Mouse (Mus musculus): ENCODE data around the gene Src. TPM values are rescaled to one million over a fixed set of nuclear protein-coding genes. Genes with fewer than 3 reads are reported as not detected.

Src gene
- total RNA-seq, 2 experiments from 2014 or later, result 11.8 to 13.7 TPM

DNA sequence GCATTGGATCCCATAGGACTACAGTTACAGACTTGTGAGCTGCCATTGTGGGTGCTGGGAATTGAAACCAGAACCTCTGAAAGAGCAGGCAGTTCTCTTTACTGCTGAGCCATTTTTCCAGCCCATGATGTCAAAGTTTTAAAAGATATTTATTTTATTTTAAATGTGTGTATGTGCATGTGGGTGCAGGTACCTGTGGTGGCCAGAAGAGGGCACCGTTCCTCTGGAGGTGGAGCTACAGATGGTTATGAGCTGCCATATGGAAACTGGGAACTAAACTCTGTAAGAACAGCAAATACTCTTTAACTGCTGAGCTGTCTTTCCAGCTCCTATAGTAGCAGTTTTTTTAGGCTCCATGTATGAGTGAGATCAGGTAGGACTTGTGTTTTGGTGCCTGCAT is 23.1 kb downstream of the Src start:
- DNase-seq, result no peak

DNA sequence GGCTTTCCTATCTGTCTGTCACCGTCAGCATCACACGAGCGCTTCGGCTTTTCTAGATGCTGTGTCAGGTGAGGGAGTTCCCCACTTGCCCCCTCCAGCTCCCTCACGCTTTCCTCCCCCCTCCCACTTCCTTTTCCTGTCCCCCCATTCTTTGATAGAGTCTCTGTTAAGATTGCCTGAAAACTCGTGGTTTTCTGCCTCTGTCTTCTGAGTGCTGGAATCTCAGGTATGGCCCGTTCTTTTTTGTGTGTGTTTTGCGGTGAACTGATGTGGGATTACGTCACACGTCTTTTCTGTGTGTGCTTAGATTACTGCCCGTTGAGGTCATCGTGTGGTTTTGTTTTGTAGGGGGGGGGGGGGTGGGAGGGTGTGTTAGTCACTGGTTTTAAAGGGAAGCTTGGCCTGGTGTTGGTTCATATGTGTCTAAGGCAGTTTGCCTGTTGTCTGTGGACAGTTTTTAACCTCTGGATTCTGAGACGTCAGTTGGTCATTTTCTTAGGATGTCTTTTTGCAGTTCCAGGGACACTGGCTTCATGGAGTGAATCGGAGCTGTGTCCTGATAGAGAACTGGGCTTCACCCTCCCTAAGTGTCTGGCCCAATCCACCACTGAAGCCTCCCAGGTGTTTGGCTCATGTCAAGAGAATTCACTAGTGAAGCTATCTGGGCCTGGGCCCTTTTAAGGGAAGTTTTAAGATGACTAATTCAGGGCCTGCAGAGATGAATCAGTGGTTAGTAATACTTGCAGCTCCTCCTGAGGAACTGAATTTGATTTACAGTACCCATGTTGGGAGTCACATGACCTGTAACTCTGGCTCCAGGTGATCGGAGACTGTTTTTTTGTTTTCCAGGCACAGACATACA is 29.3 kb downstream of the Src start:
- no peak for DNase-seq

DNA sequence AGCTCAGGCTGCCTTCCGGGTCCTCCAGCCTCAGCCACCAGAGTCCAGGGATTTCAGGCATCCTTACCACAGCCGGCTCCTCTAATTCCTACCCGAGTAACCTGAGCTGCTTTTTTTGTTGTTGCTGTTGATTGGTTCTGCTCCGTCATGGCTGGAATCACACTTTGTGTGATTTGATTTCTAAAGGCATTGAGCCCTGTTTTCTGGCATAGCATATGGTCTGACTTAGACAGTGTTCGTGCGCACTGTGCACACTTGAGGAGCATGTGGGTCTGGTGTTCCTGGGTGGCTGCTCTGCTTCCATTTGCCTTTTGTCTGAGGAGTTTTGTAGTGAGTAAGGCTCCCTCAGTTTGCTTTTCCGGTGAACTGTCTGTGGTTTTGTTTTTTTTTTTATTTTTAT is 30.1 kb downstream of the Src start:
- no peak for DNase-seq

DNA sequence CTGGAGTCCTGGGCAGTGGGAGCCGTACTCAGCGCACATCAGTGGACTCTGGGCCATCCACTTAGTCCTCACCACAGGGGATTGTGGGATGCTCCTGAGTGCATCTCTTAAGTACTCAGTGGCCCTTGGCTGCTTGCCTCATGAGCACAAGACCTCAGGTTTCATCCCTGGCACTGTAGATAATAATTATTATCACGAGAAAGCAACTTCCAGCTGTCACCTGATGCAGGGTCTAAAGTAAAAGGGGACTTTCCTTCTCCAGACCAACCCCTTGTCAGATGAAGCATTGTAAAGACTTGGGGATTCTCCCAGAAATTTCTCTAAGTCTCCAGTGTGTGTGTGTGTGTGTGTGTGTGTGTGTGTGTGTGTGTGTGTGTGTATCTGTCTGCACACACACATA is 32.7 kb downstream of the Src start:
- DNase-seq, result no peak

DNA sequence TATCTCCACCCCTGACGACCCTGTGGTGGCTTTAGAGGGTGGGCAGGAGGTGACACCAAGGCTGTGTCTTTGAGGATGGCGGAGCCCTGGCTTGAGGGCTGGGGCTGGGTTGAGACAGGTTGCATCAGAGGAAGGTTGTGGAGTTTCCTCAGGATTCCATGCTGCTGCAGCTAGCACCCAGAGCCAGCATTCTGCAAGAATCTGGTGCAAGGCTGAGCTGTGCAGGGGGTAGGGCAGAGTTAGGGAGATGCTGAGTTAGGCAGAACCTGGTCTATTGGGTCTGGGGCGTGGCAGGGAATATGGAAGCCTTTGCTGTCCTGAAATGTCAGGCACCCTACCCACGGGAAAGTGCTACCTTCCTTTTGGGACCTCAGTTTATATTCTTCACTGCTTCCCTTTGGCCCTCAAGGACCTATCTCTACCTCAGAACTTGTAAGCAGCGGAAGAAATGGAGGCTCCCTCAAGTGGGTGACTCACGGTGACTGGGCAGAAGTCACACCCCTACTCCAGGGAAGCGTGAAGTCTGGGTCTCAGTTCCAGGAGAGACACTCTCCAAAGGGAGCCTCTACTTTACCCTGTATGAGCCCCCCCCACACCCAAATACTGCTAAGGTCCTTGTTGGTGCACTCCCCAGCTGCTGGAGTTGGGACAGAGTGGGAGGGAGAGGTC is 33.3 kb downstream of the Src start:
- no peak for DNase-seq

DNA sequence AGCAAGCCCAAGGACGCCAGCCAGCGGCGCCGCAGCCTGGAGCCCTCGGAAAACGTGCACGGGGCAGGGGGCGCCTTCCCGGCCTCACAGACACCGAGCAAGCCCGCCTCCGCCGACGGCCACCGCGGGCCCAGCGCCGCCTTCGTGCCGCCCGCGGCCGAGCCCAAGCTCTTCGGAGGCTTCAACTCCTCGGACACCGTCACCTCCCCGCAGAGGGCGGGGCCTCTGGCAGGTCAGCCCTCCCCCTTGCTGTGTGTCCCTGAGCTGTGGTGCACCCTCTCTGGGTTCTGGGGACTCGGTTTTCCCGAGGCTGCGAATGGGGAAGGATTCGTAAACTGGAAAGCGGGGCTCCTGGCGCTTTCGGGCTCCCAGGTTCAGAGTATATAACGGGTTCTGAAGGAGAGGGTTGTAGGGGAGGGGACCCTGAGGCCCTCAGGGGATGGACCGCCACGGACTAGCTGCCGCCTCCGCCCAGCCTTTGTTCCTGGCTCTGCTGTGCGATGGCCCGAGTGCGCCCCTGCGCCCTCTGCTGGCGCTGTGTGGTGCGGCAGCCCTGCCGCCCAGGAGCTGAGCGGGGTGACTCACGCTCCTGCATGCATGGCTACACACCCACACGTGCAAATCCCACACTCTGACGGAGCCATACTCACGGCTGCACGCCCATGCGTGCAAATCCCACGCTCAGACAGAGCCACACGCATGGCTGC is 39.0 kb downstream of the Src start:
- peak; percentile 95 for DNase-seq

DNA sequence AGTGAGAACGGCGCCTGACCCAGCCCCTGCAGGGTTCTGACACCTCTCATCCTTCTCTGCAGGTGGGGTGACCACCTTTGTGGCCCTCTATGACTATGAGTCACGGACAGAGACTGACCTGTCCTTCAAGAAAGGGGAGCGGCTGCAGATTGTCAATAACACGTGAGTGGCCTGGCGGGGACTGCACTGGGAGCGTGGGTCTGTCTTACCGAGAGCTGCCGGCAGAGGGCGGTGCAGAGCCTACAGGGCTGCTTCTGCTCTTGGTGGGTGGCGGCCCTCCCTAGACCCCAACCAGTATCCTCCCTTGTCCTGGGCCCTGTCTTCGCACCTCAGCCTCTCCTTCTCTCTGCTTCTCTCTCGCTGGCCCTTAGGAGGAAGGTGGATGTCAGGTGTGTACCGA is 40.2 kb downstream of the Src start:
- peak; percentile 89 for DNase-seq

DNA sequence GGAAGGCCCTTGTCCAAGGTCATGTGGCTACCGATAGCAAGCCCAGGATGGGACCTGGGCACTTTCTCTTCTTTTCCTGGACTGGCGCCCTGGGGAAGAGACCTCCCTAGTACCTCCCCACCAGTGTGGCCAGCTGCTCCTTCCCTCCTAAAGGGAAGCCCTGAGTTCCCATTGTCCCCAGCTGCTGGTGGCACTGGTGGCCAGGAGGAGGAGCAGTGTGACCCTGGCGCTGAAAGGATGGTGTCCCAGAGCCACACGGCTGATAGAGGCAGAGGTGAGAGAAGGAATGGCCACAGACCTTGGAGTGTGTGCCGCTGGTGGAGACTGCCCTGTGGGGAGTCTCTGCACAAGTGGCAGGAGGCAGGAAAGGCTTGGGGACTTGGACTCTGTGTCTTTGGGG is 41.5 kb downstream of the Src start:
- peak; percentile 29 for DNase-seq

DNA sequence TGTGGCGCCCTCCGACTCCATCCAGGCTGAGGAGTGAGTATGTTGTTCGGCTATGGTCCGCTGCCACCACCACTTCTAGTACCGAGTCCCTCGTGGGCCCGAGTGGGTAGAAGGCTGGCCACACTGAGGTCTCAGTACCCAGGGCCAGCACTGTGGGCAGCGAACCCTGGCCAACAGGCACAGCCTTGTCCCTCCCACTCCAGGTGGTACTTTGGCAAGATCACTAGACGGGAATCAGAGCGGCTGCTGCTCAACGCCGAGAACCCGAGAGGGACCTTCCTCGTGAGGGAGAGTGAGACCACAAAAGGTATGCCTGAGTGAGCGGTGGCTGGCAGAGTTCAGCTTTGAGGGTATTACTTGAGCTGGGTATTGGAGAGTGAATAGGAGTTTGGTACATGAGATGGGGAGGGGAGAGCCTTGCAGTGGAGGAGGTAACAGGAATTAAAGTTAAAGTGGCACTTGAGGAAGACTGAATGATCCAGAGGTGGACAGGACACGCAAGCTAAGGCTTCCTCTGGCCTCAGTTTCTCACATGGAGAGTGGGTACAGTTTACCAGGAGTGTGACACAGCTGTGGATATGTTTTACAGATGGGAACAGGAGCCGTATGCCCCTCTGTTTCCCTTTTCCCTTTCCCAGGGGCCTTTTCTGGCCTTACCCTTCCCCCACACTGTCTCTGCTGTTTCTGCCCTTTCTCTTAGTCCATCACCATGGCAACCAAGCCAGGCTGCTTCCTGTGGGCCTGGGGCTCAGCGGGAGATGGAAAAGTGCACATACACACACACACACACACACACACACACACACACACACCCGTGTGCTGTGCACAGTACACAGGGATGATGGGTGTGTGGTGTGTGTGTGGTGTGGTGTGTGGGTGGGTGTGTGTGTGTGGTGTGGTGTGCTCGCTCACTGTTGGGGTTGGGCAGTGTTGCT is 44.8 kb downstream of the Src start:
- no peak for DNase-seq

DNA sequence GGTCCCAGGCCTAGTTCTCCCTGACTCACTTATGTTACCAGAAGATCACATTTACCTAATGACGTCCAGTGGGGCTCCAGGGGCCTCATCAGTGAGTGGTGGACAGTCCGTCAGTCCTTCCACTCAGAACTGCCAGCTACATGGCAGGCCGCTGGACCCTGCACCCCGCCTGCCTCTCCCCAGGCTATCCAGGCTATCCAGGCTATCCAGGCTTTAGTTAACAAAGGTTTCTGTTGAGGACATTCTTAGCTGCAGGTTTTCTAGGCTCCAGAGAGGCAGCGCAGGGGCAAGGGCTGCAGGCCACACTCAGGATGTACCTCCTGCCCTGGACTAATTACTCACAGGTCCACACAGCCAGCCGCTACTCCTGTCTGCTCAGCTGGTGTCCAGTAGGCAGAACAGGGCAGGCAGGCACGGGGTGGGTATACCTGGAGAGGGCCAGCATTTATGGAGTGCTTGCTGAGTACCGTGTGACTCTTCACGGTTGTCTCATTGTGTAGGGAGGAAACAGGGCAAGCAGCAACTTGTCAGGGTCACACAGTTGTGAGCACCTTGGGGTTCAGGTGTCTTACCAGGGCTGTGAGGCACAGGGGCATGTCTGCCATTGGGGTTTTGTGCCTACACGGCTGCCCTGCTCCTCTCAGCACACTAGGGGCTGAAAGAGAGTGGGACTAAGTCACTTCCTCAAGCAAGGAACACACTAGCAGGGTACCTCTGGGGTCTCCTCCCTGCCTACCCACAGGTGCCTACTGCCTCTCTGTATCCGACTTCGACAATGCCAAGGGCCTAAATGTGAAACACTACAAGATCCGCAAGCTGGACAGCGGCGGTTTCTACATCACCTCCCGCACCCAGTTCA is 45.9 kb downstream of the Src start:
- DNase-seq, result no peak

DNA sequence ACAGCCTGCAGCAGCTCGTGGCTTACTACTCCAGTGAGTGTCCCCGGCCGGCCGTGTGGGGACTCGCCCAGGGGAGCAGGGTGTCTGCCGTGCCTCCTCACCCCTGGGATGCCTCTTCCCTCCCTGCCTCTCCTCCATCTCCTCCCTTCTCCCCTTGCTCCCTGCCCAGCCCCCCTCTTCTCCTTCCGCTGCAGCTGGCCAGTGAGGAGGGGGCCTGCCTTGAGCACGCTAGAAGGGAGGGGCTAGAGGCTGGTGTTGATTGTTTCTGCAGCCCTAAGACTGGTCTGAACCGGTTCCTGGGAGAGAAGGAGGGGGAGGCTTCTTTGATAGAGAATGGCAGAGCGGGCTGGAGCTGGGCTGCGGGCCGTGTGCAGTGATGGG is 46.5 kb downstream of the Src start:
- DNase-seq, result peak; percentile 29

DNA sequence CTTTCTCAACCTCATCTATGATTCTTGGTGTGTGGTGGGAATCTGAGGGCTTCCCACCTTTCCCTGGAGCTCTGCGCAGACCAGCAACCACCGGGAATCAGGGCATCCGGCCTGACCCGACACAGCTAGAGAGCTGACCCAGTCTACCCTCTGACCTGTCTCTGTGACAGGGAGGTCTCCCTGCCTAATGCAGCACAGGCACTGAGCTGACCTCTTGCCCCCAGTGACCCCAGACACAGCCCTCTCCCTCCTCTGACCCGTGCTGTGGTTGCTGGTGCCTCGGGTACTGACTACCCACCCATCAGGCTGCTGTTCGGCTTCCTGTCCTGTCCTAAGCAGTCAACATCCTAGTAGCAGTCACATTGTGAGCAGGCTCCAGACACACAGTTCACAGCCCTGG is 48.6 kb downstream of the Src start:
- no peak for DNase-seq

DNA sequence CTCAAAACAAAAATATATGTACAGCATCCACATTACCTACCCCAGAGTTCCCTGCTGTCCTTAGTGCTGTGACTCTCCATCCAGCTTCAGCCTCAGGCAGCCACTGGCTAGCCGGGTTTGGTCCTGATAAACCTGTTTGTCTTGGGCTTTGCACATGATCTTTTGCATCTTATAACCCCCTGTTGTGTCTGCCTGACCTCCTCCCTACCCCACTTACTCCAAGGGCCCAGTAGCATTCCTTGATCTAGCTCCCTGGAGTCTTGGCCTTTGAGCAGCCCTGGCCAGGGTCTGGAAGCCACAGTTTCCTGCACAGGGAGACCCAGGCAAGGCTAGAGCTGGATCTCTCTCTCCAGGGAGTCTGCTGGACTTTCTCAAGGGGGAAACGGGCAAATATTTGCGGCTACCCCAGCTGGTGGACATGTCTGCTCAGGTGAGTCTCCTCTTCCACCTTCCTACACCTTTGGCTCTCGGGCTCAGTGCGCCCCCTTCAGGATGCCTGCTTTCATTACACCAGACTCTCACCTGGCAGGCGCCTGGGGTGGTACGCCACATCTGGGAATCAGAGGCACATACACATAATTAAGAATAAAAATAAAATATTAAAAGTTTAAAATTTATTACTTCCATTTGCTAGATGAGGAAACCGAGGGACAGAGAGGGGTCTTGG is 50.0 kb downstream of the Src start:
- no peak for DNase-seq

DNA sequence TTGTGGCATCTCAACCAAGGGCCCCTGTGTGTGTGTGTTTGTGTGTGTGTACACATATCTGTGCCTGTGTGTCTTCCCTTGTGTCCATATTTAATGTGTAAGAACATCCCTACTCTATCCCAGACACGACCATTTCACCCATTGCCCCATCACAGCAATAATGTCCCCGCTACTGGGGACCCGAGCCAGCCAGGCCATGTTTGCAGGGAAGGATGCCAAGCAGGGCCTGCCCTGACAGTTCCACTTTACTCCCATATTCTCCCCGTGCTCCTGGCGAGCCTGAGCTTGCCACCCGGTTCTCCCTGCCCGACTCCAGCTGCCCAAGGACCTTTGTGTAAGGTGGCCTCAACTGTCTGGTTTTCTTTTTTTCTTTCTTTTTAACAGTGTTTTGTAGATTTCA is 53.0 kb downstream of the Src start:
- no peak for DNase-seq

DNA sequence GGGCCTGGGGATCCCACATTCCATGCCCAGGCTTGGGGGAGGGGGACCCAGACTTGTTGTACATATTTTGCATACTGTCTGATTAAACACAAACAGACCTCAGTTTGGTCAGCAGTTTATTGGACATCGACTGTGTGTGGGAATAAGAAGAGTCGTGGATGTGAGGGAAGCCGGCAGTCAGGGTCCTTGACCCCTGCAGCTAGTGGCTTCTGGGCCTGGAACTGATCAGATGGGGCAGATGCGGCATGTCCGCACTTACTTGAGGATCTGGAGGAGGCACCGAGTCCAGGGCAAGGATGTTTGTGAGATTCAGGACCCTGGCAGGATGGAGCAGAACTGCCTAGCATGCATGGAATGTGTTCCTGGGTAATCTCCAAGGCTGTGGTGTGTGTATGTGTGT is 53.5 kb downstream of the Src start:
- DNase-seq, result no peak

DNA sequence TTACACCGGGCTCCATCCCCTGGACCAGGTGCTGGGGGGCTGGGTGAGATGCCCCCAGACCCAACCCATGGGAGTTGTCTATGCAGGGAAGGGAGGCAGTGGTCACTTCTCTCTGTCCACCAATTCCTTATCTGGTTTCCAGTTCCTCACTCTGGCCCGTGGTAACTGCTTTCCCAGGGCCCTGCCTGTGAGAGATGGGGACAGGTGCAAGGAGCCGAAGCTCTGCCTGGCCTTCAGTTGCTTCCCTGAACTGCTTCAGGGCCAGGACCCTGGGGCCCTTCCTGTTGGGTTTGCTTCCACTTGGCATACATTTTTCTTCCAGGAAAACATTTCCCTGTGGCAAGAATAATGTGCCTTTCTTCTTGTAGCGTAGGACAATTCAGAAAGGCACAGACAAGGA is 54.2 kb downstream of the Src start:
- no peak for DNase-seq

DNA sequence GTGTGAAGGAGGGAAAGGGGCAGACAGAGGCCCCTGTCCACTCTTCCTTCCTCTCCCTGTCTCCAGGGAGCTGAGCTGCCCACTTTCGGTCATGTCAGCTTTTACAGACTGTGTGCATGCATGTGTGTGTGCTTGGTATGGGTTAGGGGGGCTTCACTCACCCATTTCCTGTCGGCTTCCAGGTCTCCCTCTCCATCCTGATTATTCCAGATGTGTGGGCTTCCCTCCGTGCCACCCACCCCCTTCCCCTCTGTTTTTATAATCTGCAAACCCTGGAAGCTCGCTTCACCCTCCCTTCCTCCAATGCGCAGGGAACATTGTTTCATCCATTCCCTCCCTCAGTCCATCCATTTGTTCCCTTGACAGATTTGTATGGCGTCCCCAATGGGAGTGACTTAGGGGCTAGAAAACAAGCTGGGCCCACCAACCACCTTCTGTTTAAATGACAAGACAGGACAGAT is 56.1 kb downstream of the Src start:
- no peak for DNase-seq

DNA sequence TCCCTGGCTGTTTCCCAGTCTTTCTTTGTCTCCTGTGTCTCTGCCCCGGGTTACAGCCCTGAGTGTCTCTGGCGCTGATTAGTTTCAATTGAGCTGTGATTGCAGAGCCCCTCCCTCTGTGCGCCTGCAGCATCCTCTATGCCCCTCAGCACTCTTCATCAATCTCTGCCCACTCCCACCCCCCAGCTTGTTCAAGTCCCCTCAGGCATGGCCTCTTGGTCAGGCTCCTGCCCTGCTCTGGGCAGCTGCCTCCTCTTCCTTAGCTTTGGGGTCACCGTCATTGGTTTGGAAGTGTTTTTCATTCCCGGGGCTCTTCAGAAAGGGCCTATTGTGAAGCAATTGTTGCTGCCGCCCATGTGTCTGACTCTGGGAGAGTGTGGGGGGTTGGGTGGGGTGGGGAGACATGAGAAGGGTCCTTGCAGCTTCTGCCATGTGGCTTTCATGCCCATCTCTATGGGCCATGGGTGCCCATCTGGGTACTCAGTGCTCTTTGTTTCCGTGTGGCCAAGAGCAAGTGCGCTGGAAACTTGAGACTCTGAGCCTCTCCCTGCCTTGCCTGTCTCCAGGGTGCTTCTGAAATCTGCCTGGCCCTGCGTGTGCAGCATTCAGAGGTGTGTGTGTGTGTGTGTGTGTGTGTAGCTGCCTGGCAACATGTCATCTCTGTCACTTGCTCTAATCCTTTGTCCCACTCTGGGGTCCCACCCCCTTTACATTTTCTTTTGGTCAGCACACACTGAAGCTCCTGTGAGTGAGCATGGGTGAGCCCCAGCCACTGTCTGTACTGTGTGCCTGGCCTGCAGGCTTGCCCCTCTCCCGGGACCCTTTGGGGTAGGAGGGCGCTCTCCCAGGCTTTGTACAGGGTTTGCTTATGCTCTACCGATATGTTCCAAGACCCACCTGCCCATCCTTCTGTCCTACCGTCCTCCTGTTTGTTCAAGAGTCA is 57.5 kb downstream of the Src start:
- no peak for DNase-seq

DNA sequence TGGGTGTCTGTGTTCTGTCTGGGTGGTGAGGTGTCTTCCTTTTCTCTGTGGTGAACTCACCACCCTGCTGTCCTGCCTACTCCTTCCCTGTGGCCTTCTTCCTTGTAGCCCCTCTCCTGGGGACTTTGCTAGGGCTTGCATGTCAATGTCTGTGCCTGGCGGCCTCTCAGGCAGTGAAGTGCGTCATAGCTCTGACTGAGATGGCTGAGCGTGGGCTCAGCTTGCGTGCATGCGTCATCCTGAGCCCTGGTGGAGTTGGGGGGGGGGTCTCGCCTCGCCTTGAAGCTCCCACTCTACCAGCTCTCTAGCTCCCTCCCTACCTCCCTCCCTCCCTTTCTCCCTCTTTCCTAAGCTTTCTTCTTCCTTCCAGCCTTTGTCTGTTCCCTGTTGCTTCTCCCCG is 60.4 kb downstream of the Src start:
- no peak for DNase-seq
